Mouse (Mus musculus): Measurements from ENCODE around the gene Tsen34. TPM values are rescaled to one million over a fixed set of nuclear protein-coding genes. Genes with fewer than 3 reads are reported as not detected.

Gene Tsen34
- polyA plus RNA-seq (2017; shearing (Covaris generic)) = 1 to 10 TPM; 7.0 to 9.4 (median 9.1) TPM

GRCm38 (mm10) chr7:3692382-3692986 lies at the start of gene Tsen34:
Tsen34 (plus strand) TSS chr7:3692863.
- peak; percentile 1 for ATAC-seq

DNA sequence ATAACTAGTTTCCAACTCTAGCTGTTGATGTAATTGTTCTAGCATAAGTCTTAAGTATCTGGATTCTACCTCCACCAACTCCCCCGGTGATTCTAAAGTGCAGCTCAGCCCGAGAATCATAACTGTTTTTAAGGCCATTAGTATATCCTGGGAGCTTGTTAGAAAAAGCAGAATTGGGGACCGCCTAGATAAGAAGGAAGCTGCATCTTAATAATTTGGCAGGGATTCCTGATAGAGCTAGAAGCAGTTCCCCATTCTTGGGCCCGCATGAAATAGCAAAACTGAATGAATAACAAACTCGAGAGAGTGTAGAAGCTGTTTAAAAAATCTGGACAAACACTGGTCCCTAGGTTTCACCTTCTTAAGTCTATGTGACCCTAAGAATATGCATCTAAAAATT lies 49.3 kb upstream of the Tsen34 start:
- ATAC-seq = no peak

DNA sequence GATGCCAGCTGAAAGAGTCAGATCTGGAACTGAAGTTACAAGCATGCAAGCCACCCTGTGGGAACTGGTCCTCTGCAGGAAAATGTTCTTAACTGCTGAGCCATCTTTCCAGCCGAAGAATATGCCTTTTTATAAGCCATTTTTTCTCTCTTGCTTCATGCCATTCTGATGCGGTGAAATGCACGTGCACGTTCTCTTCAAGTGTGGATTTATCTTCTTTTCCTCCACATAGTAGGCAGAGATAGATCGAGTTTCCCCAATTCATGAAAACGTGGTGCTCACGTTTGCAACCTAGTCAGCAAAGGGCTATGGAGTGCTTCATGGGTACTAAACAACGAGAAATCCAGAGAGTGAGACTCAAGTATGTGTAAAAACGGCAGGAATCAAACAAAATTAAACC lies 48.8 kb upstream of the Tsen34 start:
- ATAC-seq = no peak

DNA sequence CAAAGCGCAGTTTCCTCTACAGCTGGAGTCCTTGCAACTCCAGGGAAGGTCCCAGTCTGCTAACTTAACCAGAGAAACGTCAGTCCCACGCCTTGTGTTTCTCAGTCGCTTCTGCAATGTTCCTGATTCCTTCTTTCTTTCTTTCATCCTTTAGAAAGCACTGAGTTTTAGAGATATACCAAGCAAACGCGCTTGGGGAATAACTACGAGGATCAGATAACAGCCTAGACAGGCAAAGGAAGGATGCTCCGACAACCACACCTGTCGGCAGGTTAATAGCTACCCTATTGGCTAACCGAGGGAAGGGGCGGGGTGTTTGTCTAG lies 48.4 kb upstream of the Tsen34 start:
- ATAC-seq = no peak

DNA sequence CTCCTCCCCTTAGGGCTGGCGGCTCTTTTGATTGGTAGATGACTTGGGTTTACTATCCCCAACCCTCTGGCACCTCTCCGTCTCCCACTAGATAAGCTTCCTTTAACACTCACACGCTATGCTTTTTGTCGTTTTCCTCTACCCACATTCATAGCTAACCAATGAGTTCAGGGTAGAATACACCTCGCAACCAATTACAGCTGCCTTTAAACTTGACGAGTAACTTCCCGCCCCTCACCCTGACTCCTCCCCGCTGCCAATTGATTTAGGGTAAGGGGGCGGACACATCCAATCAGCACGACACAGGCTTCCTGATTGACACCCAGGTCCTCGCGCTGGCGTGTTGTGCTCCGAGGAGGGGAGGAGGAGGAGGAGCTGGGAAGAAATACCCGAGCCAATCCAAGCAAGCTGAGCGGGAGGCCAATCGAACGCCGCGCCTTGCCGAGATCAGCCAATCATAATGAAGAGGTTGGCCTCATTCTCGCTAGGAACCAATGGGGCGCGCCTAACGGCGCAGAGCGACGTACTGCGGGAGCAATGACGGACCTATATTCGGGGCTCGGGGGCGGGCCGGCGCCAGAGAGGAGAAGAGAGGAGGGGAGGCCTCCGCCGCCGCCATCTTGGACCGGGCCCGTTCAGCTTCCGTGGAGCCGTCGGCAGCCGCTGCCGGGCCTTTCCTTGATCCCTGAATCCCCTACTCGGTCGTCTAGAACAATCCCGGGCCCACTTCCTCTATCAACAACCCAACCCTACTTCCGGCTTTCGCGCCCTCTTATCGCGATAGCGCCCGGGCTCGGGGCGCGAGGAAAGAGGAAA lies 47.8 kb upstream of the Tsen34 start, which contains the start of gene Cnot3:
Gene Cnot3 (plus strand): TSS at position 597 of the 816 bp plus-strand sequence.
- peak; percentile 87 for ATAC-seq

DNA sequence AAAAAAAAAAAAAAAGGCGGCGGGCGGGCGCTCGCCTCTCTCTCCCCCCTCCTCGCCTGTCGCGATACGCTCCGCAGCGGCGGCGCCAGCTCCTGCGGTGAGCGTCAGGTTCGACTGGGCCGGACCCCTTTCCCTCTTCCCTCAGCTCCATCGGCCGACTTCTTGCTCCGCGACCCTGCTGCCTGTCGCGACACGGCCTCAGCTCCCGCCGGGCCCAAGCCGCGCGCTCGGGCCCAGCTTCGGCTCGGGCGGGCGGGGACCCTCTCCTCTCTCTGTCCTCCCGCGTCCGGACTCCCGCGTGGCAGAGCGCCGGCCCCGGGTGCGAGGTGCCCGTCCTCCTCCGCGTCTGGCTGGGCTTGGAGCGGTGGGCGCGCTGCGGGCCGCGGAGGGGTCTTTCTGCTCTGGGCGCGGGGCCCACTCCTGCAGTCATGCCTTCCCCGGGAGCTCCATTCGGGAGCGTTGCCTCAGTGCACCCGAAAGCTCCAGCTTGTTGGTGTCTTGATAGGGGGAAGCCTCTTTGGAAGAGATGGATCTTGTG lies 47.1 kb upstream of the Tsen34 start:
- no peak for ATAC-seq

- no peak for ATAC-seq
Observed at GRCm38 (mm10) chr7:3646188-3646587, 46.5 kb upstream of the Tsen34 start.

GRCm38 (mm10) chr7:3646641-3647040 lies 46.0 kb upstream of the Tsen34 start:
- no peak for ATAC-seq

DNA sequence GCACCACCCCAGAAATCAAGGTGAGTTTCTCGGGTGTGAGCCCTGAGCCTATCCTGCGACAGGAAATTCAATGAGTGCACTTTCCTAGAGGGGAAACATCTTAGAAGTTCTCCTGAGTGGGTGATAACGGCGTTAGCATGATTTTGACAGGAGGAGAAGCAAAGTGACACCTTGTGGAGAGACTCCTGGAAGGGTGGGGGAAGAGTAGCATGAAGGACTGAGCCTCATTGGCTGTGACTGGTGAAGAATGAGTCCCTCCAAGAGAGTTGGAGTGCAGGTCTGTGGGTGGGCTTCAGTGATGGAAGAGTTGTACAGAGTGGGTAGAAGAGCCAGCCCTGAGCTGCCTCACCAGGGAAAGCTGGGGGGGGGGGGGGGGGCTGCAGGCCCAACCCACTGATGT lies 35.7 kb upstream of the Tsen34 start:
- no peak for ATAC-seq

- no peak for ATAC-seq
Observed at GRCm38 (mm10) chr7:3658578-3658977, 34.1 kb upstream of the Tsen34 start.

DNA sequence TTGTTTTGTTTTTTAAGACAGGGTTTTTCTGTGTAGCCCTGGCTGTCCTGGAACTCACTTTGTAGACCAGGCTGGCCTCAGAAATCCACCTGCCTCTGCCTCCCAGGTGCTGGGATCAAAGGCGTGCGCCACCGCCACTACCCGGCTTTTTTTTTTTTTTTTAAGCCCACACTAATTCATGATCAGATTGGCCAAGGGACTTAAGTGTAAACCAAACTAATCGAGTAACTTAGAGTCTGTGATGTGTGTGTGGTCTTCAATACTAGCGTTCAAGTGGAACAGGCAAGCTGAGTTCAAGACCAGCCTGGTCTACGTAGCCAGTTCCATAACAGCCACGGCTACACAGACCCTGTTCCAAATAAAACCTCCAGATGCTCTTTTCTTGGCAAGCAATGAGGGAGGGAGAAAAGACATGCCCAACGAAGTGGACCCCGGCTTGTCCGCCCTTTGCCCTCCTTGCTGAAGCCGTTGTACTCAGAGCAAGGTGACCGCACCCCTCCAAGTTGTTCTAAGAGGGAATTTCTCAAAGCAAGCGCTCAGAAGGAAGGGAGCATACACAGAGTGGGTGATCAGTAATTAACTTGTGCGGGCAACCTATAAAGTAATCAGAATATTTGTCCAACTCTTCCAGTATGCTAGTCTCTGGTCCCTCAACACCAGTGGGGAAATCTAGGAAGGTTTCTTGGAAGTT lies 28.0 kb upstream of the Tsen34 start:
- ATAC-seq = no peak

DNA sequence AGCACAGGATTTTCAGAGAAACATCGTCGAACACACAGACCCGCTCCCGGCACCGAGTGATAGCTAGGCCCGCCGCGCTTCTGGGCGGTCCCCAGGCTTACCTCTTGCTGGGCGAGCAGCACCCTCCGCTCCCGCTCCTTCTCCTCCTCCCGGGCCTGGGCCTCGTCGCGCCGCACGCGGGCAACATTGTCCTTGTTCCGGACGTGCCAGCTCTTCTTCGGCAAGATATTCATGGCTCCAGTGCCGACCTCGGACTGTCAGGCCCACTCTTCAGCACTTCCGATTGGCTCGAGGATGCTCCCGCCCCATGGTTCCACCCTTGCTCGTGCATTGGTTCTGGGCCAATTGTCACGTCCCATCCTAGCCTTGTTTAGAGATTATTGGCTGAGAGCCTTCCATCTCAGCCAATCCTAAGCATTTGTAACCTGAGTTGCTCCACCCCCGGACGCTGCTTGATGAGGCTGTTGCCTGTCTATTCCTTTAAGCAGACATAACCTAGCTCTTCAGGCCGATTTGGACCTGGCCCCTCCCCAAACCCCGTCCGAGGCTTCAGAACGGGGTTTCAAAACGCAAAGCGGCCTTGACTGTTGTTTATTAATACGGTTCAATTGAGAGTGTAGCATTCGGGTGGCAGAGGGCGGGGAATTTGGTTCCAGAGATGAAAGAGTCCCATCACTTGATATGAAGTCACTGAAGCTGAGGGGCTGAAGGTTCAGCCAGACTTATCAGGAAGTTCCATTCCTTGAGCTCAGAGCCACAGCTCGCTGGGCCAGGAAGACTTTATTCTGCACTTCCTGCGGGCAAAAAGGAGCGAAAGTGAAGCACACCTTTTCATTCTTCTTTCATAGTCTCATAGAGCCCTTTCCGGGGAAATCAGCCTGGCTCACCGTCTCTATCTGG lies 27.2 kb upstream of the Tsen34 start, which contains the start of gene Leng1:
Gene Leng1 (minus strand): TSS at position 626 of the 900 bp plus-strand sequence.
- peak; percentile 97 for ATAC-seq

DNA sequence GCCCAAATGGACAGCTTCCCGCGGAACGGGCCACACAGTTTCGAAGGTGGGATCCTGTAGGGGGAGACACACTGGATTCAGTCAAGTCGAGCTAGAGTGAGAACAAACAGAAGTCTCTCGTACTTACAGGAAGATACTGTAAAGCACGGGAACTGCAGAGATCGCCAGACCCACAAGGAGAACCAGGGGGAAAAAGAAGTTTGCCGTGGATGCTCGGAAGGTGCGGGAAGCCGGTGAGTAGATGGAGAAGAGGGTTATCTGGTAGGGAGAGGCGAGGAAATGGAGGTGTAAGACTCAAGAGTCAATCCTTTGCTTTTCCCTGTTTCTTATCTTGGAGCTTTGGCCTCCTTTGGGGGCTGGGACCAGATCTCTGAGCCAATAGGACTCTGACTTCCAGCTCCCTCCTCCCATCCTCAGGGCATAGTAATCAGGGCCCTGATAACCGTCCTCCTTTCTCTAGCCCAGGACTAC lies 25.7 kb upstream of the Tsen34 start:
- no peak for ATAC-seq

DNA sequence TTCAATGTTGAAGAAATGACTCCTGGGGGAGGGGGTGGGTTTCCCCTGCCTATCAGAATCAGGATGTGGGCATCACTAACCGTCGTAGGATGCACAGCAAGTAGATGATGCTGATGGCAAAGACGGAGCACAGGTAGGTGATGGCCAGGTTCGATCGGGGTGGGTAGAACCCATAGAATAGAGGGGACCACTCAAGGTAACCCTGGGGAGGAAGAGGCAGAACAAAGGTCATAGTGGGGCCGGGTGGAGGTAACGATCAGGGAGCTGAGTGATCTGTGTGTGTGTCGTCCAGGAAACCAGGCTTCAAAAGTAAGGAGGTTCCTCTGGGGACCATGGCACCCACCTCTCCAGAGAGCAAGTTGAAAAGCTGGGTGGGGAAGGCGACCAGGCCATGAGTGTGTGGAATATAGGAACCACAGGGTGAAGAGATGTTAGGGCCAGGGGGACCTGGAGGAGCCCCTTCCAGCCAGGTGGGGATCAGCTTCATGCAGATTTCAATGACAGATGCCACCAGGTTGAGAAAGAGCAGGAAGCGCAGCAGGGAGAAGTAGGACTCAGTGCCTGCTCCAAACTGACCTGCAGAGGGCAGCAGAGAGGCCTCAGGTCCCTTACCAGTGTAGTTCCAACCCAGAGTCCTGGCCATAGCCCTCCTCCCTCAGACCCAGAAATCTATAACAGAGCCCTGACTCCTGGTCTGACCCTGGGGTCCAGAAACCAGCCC lies 18.0 kb upstream of the Tsen34 start:
- ATAC-seq = peak; percentile 98

- ATAC-seq = no peak
Observed at GRCm38 (mm10) chr7:3675228-3675548, 17.5 kb upstream of the Tsen34 start.

DNA sequence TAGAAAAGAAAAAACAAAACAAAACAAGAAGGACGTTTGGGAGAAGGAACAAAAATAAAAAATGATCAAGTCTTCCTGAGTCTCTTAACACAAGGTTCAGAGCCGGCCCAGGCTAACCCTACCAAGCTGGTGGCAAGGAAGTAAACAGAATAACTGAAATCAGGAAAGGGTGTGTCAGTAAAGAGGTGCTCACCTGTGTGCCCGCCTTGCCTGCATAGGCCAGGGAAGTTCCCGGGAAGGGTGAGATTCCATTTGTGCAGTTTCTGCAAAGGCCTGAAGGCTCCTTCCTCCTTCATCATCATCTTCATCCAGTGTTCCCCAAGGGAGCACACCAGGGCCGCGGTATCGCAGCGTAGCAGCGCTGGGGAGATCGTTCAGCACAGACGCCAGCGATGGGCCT lies 16.3 kb upstream of the Tsen34 start:
- no peak for ATAC-seq

DNA sequence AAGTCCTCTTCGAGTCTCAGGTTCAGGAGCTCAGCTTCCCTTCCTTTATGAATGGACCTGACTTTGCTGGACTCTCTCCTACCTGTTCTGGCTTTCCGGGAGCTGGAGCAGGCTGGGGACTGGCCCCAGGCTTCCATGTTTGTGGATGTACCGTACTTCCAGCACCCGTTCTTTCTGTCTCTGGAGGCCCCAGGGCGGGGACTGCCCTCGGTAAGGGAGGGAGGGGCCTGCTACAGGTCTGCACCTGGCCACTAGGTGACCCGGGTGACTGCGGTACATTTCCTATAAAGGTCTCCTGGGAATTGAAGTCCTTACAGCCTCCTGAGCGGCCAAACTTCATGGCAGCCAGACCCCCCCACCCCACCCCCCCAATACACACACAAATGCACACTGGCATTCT lies 15.3 kb upstream of the Tsen34 start, which contains the start of gene Tmc4:
Gene Tmc4 (minus strand): TSS at position 212 of the 400 bp plus-strand sequence.
- no peak for ATAC-seq

DNA sequence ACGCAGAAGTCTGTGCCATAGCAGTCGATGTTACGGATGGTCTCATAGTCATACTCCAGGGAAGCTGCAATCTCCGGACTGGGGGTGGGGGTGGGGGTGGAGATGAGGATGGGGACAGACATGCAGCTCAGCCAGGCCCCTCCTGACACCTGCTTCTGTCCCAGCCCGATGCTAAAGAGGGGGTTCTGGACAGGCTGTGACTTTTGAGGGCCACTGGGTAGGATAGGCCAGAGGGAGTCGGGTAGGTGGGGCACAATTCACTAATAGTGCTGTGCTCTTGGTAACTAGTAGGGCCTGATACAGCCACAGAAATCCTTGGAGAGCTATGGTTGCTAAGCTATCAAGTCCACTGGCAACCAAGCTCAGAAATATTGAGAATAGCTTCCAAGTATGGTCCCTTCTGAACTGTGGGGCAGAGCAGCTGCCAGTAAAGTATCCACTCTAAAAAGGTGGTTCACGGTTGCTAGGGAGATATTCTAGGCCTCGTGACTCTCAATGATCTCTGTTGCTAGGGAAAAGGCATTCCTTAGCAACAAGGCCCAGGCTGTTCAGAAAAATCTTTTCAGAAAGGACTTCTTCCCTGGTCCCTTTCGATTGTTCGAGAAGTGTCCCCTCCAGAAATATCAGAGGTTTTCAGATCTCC lies 8.6 kb upstream of the Tsen34 start:
- no peak for ATAC-seq

DNA sequence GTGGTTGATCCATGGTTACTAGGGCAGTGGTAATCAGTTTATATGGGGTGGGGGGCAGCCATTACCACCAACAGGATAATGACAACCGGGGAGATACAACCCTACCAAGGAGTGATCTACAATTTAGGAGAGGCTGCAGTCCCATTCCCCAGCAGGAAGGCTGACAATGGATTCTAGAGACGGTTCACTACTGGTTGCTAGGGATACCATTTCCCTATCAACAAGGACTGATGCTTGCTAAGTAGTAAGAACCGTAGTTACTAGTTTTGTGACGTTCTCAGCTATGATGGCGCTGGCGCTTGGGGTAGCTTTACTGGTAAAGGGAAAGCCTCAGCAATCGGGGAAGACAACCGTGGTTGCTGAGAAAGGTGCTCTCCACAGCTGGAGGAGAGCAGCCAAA lies 8.0 kb upstream of the Tsen34 start:
- no peak for ATAC-seq

GRCm38 (mm10) chr7:3685400-3686187 lies 7.1 kb upstream of the Tsen34 start:
- no peak for ATAC-seq

Measured in inflammation-experienced regulatory T-cells, adult 6 months (primary cell).